Mouse (Mus musculus) megakaryocyte progenitor cell, adult 5-6 weeks (primary cell): ENCODE data around the gene Cog7. TPM values are rescaled to one million over a fixed set of nuclear protein-coding genes. Genes with fewer than 3 reads are reported as not detected.
A peak's percentile ranks its signal among the peaks of the same experiment; 100 is the strongest.

ENCODE experiments used
- ATAC-seq: replicated peaks from 2 replicates; pipeline ENCODE4 v1.8.0; 2016; ENCODE audit warnings: mild to moderate bottlenecking, moderate TSS enrichment, inconsistent platforms; ENCODE audit not compliant: poor library complexity
- total RNA-seq, 2 experiments: library from RNA; stranded (forward) in 1 of 2; stranded (reverse) in 1 of 2; fragments of 157-497, 149-512 nt in 1 of 2; fragments of 200-1000 nt in 1 of 2; gene quantifications; 2 replicates each; pipeline versions ENCODE4 v1.2.3 to v1.2.4; 2015 to 2017

Gene Cog7
- total RNA-seq, 2 experiments from 2014 or later: 15.1 to 19.2 TPM

GRCm38 (mm10) chr7:121899940-121900339 lies 81.6 kb downstream of the Cog7 start:
- ATAC-seq: no peak

DNA sequence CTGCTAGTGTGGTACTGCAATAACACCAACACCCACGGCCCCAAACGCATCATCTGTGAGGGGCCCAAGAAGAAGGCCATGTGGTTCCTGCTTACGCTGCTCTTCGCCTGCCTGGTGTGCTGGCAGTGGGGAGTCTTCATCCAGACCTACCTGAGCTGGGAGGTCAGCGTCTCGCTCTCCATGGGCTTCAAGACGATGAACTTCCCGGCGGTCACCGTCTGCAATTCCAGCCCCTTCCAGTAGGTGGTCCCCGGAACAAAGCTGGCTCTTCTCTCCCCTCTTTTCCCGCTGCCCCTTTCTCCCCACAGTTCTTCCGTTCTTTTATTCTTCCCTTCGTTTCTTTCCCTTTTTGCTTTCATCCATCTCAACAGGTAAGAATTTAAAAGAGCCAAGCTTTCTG lies 82.2 kb downstream of the Cog7 start:
- peak; percentile 78 for ATAC-seq

GRCm38 (mm10) chr7:121896689-121897088 lies 84.8 kb downstream of the Cog7 start:
- ATAC-seq: no peak

DNA sequence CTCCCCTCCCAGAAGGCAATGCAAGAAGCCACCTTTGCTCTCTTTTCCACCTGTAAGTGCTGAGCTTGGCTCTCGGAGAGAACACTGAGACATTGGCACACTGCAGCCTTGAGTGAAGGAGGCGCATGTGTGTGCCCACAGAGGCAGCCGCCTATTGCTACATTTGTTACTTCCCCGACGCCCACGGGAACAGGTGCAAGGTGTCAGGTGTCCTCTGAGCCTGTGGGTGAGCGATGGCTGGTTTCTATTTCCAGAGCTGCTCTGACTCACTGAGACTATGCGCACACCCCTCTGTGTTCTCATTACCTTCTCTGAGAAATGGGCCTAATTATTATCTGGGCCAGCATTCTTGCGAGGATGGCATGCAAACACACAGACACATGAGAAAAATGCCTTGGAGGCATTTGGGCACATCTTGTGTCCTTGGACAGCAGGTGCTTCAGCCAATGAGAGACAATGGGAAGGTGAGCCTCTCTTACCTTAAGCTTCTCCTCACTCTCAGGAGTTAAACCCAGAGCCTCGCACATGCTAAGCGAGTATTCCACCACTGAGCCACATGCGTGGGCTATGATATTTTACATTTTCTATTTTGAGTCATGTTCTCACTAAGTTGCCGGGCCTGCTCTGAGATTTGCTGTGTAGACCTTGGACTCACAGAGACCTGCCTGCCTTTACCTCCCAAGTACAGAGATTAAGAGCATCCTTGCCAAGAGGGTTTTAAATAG lies 90.7 kb downstream of the Cog7 start:
- no peak for ATAC-seq

GRCm38 (mm10) chr7:121880246-121880645 lies 101.3 kb downstream of the Cog7 start:
- ATAC-seq: no peak

GRCm38 (mm10) chr7:121874784-121875183 lies 106.7 kb downstream of the Cog7 start:
- no peak for ATAC-seq

GRCm38 (mm10) chr7:121873998-121874397 lies 107.5 kb downstream of the Cog7 start:
- no peak for ATAC-seq

- peak; percentile 61 for ATAC-seq
These were observed 109.9 kb downstream of the Cog7 start for GRCm38 (mm10) chr7:121871631-121872030.

GRCm38 (mm10) chr7:121864858-121865585 lies 116.5 kb downstream of the Cog7 start, which contains the start of gene Scnn1b:
Scnn1b (plus strand) TSS chr7:121865038.
- no peak for ATAC-seq

DNA sequence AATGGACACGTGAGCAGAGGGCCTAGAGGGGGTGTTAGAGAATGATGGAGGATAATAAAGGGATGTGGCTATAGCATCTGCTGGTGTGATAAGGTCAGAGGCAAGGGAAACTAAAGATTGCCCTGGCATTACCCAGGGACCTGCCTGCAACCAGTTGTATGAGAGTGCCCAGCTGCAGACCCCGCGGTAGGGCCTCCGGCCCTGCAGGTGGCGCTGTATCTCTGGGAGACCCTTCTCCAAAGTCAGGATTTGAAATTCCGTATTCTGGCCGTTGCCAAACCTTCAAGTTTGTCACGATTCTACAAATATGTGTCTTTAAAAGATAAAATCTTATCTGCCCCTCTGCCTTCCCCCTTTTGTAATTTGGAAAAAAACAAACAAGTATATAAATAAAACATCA lies 122.6 kb downstream of the Cog7 start:
- ATAC-seq: 0 out of 2 replicates have a peak, but pooled peaks have one; percentile 29

GRCm38 (mm10) chr7:121857177-121857884 lies 124.2 kb downstream of the Cog7 start:
- ATAC-seq: no peak

GRCm38 (mm10) chr7:121848537-121849168 lies 132.9 kb downstream of the Cog7 start:
- ATAC-seq: no peak

DNA sequence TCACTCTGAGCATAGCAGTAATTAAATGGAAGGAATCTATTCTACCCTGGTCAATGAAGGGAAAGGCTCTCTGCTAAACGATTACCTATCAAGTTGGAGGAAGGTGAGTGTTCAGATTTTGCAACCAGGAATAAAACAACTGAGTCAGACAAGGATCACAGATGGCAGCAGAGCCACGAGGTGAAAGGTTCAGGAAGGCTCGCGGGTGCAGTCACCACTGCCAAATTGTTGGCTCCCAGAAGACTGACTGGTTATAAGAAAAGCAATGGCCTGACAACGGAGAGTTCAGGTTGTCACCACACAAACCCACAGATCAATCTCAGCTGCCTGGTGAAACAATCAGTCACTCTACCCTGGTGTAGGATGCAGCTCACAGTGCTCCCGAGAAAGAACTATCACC lies 135.5 kb downstream of the Cog7 start:
- ATAC-seq: no peak

DNA sequence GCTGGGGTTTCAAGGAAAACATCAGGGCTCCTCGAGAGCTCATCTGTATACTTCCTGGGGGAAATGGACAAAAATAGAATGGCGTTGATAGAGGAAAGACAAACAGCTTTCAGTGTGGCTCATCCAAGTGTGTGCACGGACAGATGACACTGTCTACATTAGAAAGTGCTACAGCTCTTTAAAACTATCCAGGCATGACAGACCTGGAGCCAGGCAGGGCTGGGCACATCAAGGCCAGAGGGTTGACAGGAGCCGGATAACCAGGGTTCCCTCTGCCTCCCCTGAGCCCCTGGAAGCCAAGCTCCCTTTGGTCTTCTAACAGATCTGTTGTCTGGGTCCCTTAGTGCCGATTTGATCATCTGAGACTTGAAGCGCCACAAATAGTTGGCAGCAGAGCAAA lies 139.3 kb downstream of the Cog7 start:
- ATAC-seq: no peak

DNA sequence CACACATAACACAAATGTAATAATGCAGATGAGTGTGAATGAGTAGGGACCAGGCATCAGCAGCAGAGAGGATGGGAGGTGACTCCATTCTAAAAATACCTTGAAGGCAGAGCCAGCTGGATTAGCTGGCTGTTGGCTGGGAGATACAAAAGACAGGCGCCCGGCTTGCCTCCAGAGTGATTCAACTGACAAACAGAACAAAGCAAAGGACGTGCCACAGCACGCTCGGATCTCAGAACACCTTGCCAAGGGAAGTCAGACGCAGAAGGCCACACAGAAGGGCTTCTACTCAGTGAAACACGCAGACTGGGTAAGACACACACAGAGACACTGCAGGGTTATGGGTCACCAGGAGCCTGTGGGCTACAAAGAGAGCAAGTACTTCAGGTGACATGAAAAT lies 140.7 kb downstream of the Cog7 start:
- no peak for ATAC-seq

DNA sequence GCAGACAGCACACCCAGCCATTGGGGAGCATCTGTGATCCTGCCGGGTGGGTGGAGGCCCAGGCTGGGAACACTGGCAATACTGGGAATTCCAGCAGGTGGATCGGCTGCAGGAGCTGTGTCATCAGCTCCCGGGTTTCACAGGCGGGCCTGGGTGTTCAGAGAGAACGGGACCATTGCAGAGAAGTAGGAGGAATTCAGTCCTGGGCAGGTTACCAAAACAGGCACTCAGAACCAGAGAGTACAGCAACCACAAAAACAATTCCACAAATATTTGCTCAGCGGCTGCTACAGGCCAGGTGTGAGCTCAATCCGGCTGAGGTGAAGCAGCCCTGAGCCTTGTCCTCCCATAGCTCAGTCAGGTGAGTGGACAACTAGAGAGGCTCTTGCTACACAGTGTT lies 144.7 kb downstream of the Cog7 start:
- no peak for ATAC-seq

DNA sequence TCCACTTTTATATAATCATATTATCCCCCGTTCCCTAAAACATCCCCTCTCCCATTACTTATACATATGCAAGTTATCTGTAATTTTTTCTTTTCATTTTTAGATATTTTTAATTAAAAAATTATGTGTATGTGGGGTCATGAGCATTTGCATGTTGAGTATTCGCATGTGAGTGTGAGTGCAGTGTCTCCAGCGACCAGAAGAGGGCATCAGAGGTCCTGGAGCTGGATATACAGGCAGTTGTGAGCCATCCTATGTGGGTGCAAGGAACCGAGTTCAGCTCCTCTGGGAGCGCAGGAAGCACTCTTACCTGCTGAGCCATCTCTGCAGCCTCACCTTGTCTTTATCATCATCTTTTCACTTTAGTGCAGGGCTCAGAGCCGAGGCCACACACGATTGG lies 146.1 kb downstream of the Cog7 start:
- no peak for ATAC-seq
